Mouse (Mus musculus) heart, postnatal 0 days (tissue): ENCODE data around the gene Iqcj. TPM values are rescaled to one million over a fixed set of nuclear protein-coding genes. Genes with fewer than 3 reads are reported as not detected.

Experiments
- ATAC-seq: fragments of 200-750 bp; cut with Nextera tagmentation; 2 replicates; pipeline ENCODE4 v1.8.0; 2017; ENCODE audit warnings: low read depth, moderate number of reproducible peaks, moderate library complexity; ENCODE audit not compliant: insufficient read depth
- DNase-seq: peaks from one replicate; pipeline ENCODE4 v3.0.0-alpha.2; 2016; ENCODE audit warnings: low spot score
- H3K27ac ChIP-seq: fragments of 300-500 bp; sonication (generic); 2 replicates; pipeline ENCODE4 v1.5.1; 2014; ENCODE audit warnings: low read depth, mild to moderate bottlenecking
- H3K27me3 ChIP-seq: fragments of 300-500 bp; sonication (generic); 2 replicates; pipeline ENCODE4 v1.6.1; 2014; ENCODE audit warnings: low read length, mixed read lengths; ENCODE audit not compliant: control insufficient read depth, insufficient read depth
- H3K36me3 ChIP-seq: fragments of 300-500 bp; sonication (generic); replicated peaks from 2 replicates; pipeline ENCODE4 v1.6.1; 2014; ENCODE audit warnings: low read length, mixed read lengths; ENCODE audit not compliant: control insufficient read depth, insufficient read depth
- H3K4me1 ChIP-seq: fragments of 300-500 bp; sonication (generic); 2 replicates; pipeline ENCODE4 v1.6.1; 2014; ENCODE audit warnings: antibody characterized with exemption; ENCODE audit not compliant: control insufficient read depth, insufficient read depth
- H3K4me2 ChIP-seq: fragments of 300-500 bp; sonication (generic); 2 replicates; pipeline ENCODE4 v1.6.1; 2014; ENCODE audit warnings: low read depth, mild to moderate bottlenecking, low read length, moderate library complexity
- H3K4me3 ChIP-seq: fragments of 300-500 bp; sonication (generic); 2 replicates; pipeline ENCODE4 v1.5.1; 2014; ENCODE audit warnings: low read depth, low read length
- H3K9ac ChIP-seq: fragments of 300-500 bp; sonication (generic); replicated peaks from 2 replicates; pipeline ENCODE4 v1.6.1; 2014; ENCODE audit warnings: low read depth, low read length, mixed read lengths
- H3K9me3 ChIP-seq: fragments of 300-500 bp; sonication (generic); replicated peaks from 2 replicates; pipeline ENCODE4 v1.6.1; 2016; ENCODE audit warnings: low read length; ENCODE audit not compliant: control insufficient read depth
- CTCF ChIP-seq: IDR thresholded peaks from 2 replicates; pipeline ENCODE4 v1.5.1; 2016; ENCODE audit warnings: antibody characterized with exemption, control low read depth, low read depth
- EP300 ChIP-seq: IDR thresholded peaks from 2 replicates; pipeline ENCODE4 v1.6.1; 2016; ENCODE audit warnings: antibody characterized with exemption, low read depth
- WGBS: fragments of 180-500 bp; shearing (Covaris S2); extraction: QIAGEN DNeasy Blood & Tissue Kit; methylation state at CpG from one replicate; pipeline ENCODE4 v1.1.7; 2014; 5-methylcytosine and 5-hydroxymethylcytosine counted together
- polyA plus RNA-seq: library from polyadenylated mRNA; unstranded; fragments of >200 nt; fragmentation: Nextera tagmentation; extraction: Ambion mirVana; gene quantifications from 2 replicates; pipeline ENCODE4 v1.2.1, GENCODE M21; 2015
- total RNA-seq: library from RNA; depleted of rRNA; stranded (reverse); fragments of >200 nt; gene quantifications from 2 replicates; pipeline ENCODE4 v1.2.3, GENCODE M21; 2014; ENCODE audit warnings: low replicate concordance; rRNA removed

Gene Iqcj
- total and polyA plus RNA-seq, 2 experiments from 2014 or later, result not detected

GRCm38 (mm10) chr3:68105081-68105685, 213.2 kb downstream of the Iqcj start:
- ATAC-seq (no peak), DNase-seq (no peak)
- H3K9me3 ChIP-seq, result no peaks in the 10 kb centered on the region
- H3K27me3 ChIP-seq, result no peaks in the 10 kb centered on the region
- H3K27ac ChIP-seq, result no peak overlapping the region
- H3K9ac ChIP-seq, result no peak overlapping the region
- WGBS, result 63% methylated on average over 2 of the region's 2 CpGs
- no peaks in the 10 kb centered on the region for H3K4me1 ChIP-seq
- TF ChIP-seq EP300, result no peak
- TF ChIP-seq CTCF, result no peak
- no peaks in the 10 kb centered on the region for H3K36me3 ChIP-seq
- H3K4me2 ChIP-seq, result no peak overlapping the region
- H3K4me3 ChIP-seq, result no peak overlapping the region

Other genes with a start within 250 kb of the Iqcj start
- gene Iqschfp, start within 50 bp of the Iqcj start, total RNA-seq, result not detected in 2 replicates
- not detected in 2 replicates for gene Iqschfp, start within 50 bp of the Iqcj start, polyA plus RNA-seq
- 41.1 and 58.4 TPM in 2 replicates for gene Schip1, start 172.6 kb downstream of the Iqcj start, total RNA-seq
- gene Schip1, start 172.6 kb downstream of the Iqcj start, polyA plus RNA-seq, result 74.3 and 92.1 TPM in 2 replicates